ENCODE assay signal across 8 mouse cellular contexts in genomic region chr17:84074000-84074782, GRCm38 (mm10).
DNase-seq lines count a peak whose midpoint lies in the region; ATAC-seq and TF ChIP-seq lines count a peak whose summit lies in the region.

No protein-coding gene starts in this region.

- TF ChIP-seq RAD21 in CH12.LX (IDR thresholded peaks at IDR 0.05; ENCODE audit: low read depth, low read length), result no peak

- in situ Hi-C loops in CH12.LX (cut with MboI; ENCODE audit: low pct_ligation_motif_present, low pct_unique_long_range_greater_than_20kb, low sequenced_read_pairs), result no loop called here

- no peak overlapping the region for H3K4me3 ChIP-seq in heart, adult 2 months
- no peak overlapping the region for H3K4me3 ChIP-seq in CH12.LX (replicated peaks in 1 of 3; ENCODE audit: low read depth in 2 of 3, low read length in 2 of 3, poor library complexity in 1 of 3)

- peak in 1 of 2 experiments; percentile 66 for DNase-seq in heart, adult 2 months
- no peak for DNase-seq in heart, adult 8-10 months (ENCODE audit: low spot score)
- DNase-seq in CH12.LX (ENCODE audit: extremely low read depth) (peak; percentile 44), MN1 (ENCODE audit: low spot score) (no peak)
- DNase-seq in kidney, adult 18-20 months, result peak; percentile 29
- peak; percentile 47 for DNase-seq in lung, postnatal 14 days
- DNase-seq in left cerebral cortex, adult 8-10 months (ENCODE audit: low spot score in 2 of 2), result no peak

- WGBS in heart, adult 2 months, result 53% methylated on average over 10 of the region's 10 CpGs

- H3K79me2 ChIP-seq in heart, adult 2 months (replicated peaks; ENCODE audit: control insufficient read depth, insufficient read depth, low read length), result no peaks in the 10 kb centered on the region
- no peaks in the 10 kb centered on the region for H3K79me2 ChIP-seq in CH12.LX (replicated peaks; ENCODE audit: control insufficient read depth, extremely low read depth, insufficient read depth, poor library complexity, severe bottlenecking)

- peaks cover 12% of the 10 kb centered on the region for H3K4me1 ChIP-seq in heart, adult 2 months (ENCODE audit: control insufficient read depth, insufficient read depth, low read length)
- peaks cover 5 to 22% of the 10 kb centered on the region in 2 experiments; a peak in 3 of 4 replicates for H3K4me1 ChIP-seq in CH12.LX (ENCODE audit: control insufficient read depth in 1 of 2, insufficient read depth in 2 of 2)

- no peak overlapping the region for H3K9ac ChIP-seq in heart, adult 2 months (ENCODE audit: low read depth, low read length)
- H3K9ac ChIP-seq in CH12.LX (ENCODE audit: insufficient read depth, low read depth), result no peak overlapping the region

- ATAC-seq in frontal cortex, adult (ENCODE audit: low TSS enrichment), result no peak

- H3K9me3 ChIP-seq in CH12.LX (replicated peaks; ENCODE audit: low read length), result no peaks in the 10 kb centered on the region

- no peak for TF ChIP-seq CTCF in heart, adult 2 months (IDR thresholded peaks at IDR 0.05)
- no peak for TF ChIP-seq CTCF in CH12.LX (conservative IDR thresholded peaks at IDR 0.05 in 1 of 2, IDR thresholded peaks at IDR 0.05 in 1 of 2; ENCODE audit: low read depth in 2 of 2, low read length in 2 of 2)

- peak overlapping the region; percentile 32 for H3K27ac ChIP-seq in heart, adult 2 months
- no peak overlapping the region for H3K27ac ChIP-seq in CH12.LX (ENCODE audit: insufficient read depth, low read depth)

- H3K27me3 ChIP-seq in heart, adult 2 months (ENCODE audit: control insufficient read depth, insufficient read depth, low read length), result no peaks in the 10 kb centered on the region
- peaks cover 10% of the 10 kb centered on the region for H3K27me3 ChIP-seq in CH12.LX (replicated peaks)

- intact Hi-C loops in heart, adult 2 months (cut with DNase I), result no loop called here

- TF ChIP-seq POLR2A in heart, adult 2 months (IDR thresholded peaks at IDR 0.05; ENCODE audit: insufficient read depth, low read depth, low read length), result 0 out of 2 replicates have a peak, but pooled peaks have one; percentile 4
- no peak for TF ChIP-seq POLR2A in CH12.LX (IDR thresholded peaks at IDR 0.05; ENCODE audit: low read depth, low read length)

- H3K36me3 ChIP-seq in heart, adult 2 months (ENCODE audit: control insufficient read depth, insufficient read depth, low read length), result no peaks in the 10 kb centered on the region
- H3K36me3 ChIP-seq in CH12.LX (replicated peaks in 1 of 2; ENCODE audit: control insufficient read depth in 1 of 2, insufficient read depth in 1 of 2, low read length in 1 of 2), result no peaks in the 10 kb centered on the region

- H3K4me2 ChIP-seq in CH12.LX (ENCODE audit: insufficient read depth, low read depth, poor library complexity, severe bottlenecking), result 0 out of 2 replicates have a peak overlapping the region, but pooled peaks have one; percentile 39

- 0 out of 2 replicates have a peak, but pooled peaks have one; percentile 17 for TF ChIP-seq EP300 in heart, adult 2 months (IDR thresholded peaks at IDR 0.05; ENCODE audit: insufficient read depth, low read depth, low read length)
- peak; percentile 86 for TF ChIP-seq EP300 in CH12.LX (IDR thresholded peaks at IDR 0.05; ENCODE audit: low read length)

- dilution Hi-C loops in CH12.LX (cut with MboI; ENCODE audit: extremely low pct_ligation_motif_present, extremely low pct_unique_long_range_greater_than_20kb, low sequenced_read_pairs), result no loop called here

TF ChIP-seq in CH12.LX, 34 proteins besides CTCF, POLR2A, EP300 and RAD21:
- no peak for TF ChIP-seq MAX (IDR thresholded peaks at IDR 0.05; ENCODE audit: low read length)
- TF ChIP-seq IRF4 (IDR thresholded peaks at IDR 0.05; ENCODE audit: low read depth, low read length), result peak; percentile 94

Comparison
In these comparisons a context has a peak if more than half of its experiments do, and no peak if none do; other contexts are left out.
1. DNase-seq: peak in CH12.LX (single experiment), kidney, adult 18-20 months (single experiment) and lung, postnatal 14 days (single experiment); none in heart, adult 8-10 months (single experiment), left cerebral cortex, adult 8-10 months (0 of 2) and MN1 (single experiment).